Mouse (Mus musculus): ENCODE results near the gene Ly6g5c. TPM values are rescaled to one million over a fixed set of nuclear protein-coding genes. Genes with fewer than 3 reads are reported as not detected.

The Ly6g5c gene
- polyA plus RNA-seq, 1 experiment from 2014 or later: not detected

DNA sequence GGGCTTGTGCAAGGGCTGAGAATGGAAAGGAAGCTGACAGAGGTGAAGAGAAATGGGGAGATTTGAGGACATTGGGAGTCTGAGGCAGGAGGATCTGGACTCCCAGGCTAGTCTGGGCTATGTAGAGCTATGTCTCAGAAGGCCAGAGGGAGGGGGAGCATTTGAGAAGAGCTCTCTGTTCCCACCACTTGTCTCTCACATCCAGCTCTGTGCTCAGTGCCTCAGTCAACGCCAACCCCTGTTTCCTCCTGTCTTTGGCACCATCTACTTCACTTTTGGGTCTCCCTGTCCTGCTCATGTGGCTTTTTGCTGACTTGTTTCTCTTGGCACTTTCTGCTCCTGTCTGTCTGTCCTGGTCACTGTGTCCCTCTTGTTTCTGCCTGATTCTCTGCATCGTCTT, 30.8 kb upstream of the Ly6g5c start:
- 44% methylated on average over 2 of the region's 2 CpGs for WGBS
- Histone ChIP-seq H3K4me3 (replicated peaks; ENCODE audit: low read depth, low read length) (no peak overlapping the region), H3K27ac (replicated peaks; ENCODE audit: low read depth, low read length) (no peak overlapping the region), H3K9ac (replicated peaks; ENCODE audit: low read length) (no peak overlapping the region), H3K4me2 (ENCODE audit: low read length) (peak overlapping the region; percentile 47), H3K9me3 (ENCODE audit: control insufficient read depth, low read length) (no peaks in the 10 kb centered on the region), H3K4me1 (ENCODE audit: control insufficient read depth, insufficient read depth, low read length) (no peaks in the 10 kb centered on the region), H3K27me3 (ENCODE audit: control insufficient read depth, insufficient read depth, low read length) (no peaks in the 10 kb centered on the region), H3K36me3 (ENCODE audit: control insufficient read depth, insufficient read depth, low read length) (no peaks in the 10 kb centered on the region)
- ATAC-seq (ENCODE audit: low FRiP score, low TSS enrichment) (no peak), DNase-seq (peak; percentile 15)

DNA sequence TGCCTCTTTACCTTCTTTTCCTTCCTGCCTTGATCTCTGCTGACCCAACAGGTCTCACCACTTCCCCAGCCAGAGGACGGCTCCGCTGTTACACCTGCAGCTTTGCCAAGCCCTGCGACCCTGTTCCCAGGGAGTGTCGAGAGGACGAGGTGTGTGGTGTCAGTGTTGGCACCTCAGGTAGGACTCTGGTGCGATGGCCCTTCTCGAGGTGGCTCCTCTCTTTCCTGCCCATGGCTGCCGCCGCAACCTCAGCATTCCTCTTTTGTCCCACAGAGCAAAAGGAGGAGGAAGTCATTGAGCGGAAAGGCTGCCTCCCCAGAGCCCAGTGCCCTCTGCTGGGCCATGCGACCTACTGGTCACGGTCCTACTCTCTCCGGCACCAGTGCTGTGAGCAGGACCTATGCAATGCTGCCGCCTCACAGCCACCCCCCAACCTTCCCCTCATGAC, 30.3 kb upstream of the Ly6g5c start, which contains the start of gene Ly6g6d:
Gene Ly6g6d (minus strand): TSS at position 280 of the 448 bp plus-strand sequence.
- DNase-seq (peak; percentile 46), ATAC-seq (ENCODE audit: low FRiP score, low TSS enrichment) (no peak)
- H3K9ac ChIP-seq (replicated peaks; ENCODE audit: low read length): no peak within 1 kb of the TSS; the same call in 1 of the 2 replicates
- H3K4me3 ChIP-seq (replicated peaks; ENCODE audit: low read depth, low read length): no peak within 1 kb of the TSS
- H3K4me1 ChIP-seq (ENCODE audit: control insufficient read depth, insufficient read depth, low read length): no peaks in the 10 kb centered on the region
- H3K36me3 ChIP-seq (ENCODE audit: control insufficient read depth, insufficient read depth, low read length): no peaks in the 10 kb centered on the region
- 8% methylated on average over 14 of the region's 14 CpGs for WGBS
- H3K27me3 ChIP-seq (ENCODE audit: control insufficient read depth, insufficient read depth, low read length): no peaks in the 10 kb centered on the region
- no peak within 1 kb of the TSS for H3K27ac ChIP-seq (replicated peaks; ENCODE audit: low read depth, low read length)
- H3K9me3 ChIP-seq (ENCODE audit: control insufficient read depth, low read length): no peaks in the 10 kb centered on the region
- peak within 1 kb of the TSS; percentile 47 for H3K4me2 ChIP-seq (ENCODE audit: low read length)

DNA sequence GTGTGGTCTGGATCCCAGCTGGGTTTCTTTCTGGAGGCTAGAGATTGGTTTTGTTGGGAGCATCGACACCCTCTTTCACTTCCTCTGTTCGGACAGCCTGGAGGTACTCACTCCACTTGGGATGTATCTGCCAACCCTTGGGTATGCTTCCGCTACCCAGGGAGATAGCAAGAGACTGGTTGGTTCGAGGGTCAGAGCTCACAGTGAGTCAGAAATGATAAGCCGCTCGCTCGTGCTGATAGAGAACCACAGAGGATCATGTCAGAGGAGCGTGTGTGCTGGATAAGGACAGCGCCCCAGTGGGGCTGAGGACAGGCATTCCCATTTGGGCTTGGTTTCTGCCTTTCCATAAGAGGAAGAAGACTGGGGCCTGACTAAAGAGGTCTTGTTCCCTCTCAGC, 28.3 kb upstream of the Ly6g5c start:
- no peaks in the 10 kb centered on the region for H3K36me3 ChIP-seq (ENCODE audit: control insufficient read depth, insufficient read depth, low read length)
- H3K9me3 ChIP-seq (ENCODE audit: control insufficient read depth, low read length): no peaks in the 10 kb centered on the region
- H3K4me2 ChIP-seq (ENCODE audit: low read length): no peak overlapping the region
- H3K4me1 ChIP-seq (ENCODE audit: control insufficient read depth, insufficient read depth, low read length): no peaks in the 10 kb centered on the region
- DNase-seq (no peak), ATAC-seq (ENCODE audit: low FRiP score, low TSS enrichment) (no peak)
- no peak overlapping the region for H3K9ac ChIP-seq (replicated peaks; ENCODE audit: low read length)
- no peak overlapping the region for H3K27ac ChIP-seq (replicated peaks; ENCODE audit: low read depth, low read length)
- no peaks in the 10 kb centered on the region for H3K27me3 ChIP-seq (ENCODE audit: control insufficient read depth, insufficient read depth, low read length)
- WGBS: 68% methylated on average over 9 of the region's 9 CpGs
- no peak overlapping the region for H3K4me3 ChIP-seq (replicated peaks; ENCODE audit: low read depth, low read length)

DNA sequence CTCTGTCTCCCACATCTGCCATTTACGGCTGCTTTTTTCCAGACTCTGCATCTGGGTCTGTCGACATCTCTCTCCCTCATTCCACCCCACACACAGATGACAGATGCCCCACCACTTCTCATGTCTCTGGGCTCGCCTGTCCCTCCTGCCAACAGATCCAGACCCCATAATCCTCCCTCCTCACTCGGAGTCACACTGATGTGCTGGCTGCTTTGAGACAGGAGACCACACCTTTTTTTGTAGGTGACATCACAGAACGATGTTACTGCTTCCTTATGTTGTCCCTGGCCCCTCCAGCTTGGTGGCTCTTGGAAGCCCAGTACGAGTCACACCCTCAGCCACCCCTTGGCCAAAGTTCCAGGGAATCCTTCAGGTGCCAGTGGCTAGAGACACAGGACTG, 27.8 kb upstream of the Ly6g5c start:
- Histone ChIP-seq H3K36me3 (ENCODE audit: control insufficient read depth, insufficient read depth, low read length) (no peaks in the 10 kb centered on the region), H3K4me3 (replicated peaks; ENCODE audit: low read depth, low read length) (no peak overlapping the region), H3K4me1 (ENCODE audit: control insufficient read depth, insufficient read depth, low read length) (no peaks in the 10 kb centered on the region), H3K27ac (replicated peaks; ENCODE audit: low read depth, low read length) (no peak overlapping the region), H3K9me3 (ENCODE audit: control insufficient read depth, low read length) (no peaks in the 10 kb centered on the region), H3K9ac (replicated peaks; ENCODE audit: low read length) (no peak overlapping the region), H3K27me3 (ENCODE audit: control insufficient read depth, insufficient read depth, low read length) (no peaks in the 10 kb centered on the region), H3K4me2 (ENCODE audit: low read length) (no peak overlapping the region)
- ATAC-seq (ENCODE audit: low FRiP score, low TSS enrichment) (no peak), DNase-seq (no peak)
- 57% methylated on average over 6 of the region's 6 CpGs for WGBS

DNA sequence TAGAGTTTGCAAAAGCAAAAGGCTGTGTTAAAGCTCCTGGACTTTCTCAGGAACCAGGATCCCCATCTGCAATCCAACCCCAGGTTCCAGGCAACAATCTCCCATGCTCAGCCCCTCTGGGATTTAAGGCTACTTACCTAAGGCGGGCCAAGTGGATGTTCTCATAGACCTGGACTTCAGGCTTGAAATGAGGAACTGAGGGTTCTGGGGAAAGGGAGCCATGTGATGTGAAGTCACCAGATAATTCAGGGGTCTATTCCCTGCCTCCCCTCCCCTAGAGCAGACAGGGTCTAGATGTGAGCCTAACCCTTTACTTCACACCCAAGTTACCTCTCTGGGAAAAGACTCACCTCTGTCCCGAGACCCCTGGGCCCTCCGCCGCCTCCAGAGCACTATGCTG, 27.4 kb upstream of the Ly6g5c start:
- no peaks in the 10 kb centered on the region for H3K36me3 ChIP-seq (ENCODE audit: control insufficient read depth, insufficient read depth, low read length)
- no peak for DNase-seq
- H3K9me3 ChIP-seq (ENCODE audit: control insufficient read depth, low read length): no peaks in the 10 kb centered on the region
- H3K4me3 ChIP-seq (replicated peaks; ENCODE audit: low read depth, low read length): no peak overlapping the region
- H3K4me1 ChIP-seq (ENCODE audit: control insufficient read depth, insufficient read depth, low read length): no peaks in the 10 kb centered on the region
- WGBS: 81% methylated on average over 4 of the region's 4 CpGs
- no peak for ATAC-seq (ENCODE audit: low FRiP score, low TSS enrichment)
- H3K4me2 ChIP-seq (ENCODE audit: low read length): no peak overlapping the region
- no peaks in the 10 kb centered on the region for H3K27me3 ChIP-seq (ENCODE audit: control insufficient read depth, insufficient read depth, low read length)
- no peak overlapping the region for H3K27ac ChIP-seq (replicated peaks; ENCODE audit: low read depth, low read length)
- no peak overlapping the region for H3K9ac ChIP-seq (replicated peaks; ENCODE audit: low read length)

DNA sequence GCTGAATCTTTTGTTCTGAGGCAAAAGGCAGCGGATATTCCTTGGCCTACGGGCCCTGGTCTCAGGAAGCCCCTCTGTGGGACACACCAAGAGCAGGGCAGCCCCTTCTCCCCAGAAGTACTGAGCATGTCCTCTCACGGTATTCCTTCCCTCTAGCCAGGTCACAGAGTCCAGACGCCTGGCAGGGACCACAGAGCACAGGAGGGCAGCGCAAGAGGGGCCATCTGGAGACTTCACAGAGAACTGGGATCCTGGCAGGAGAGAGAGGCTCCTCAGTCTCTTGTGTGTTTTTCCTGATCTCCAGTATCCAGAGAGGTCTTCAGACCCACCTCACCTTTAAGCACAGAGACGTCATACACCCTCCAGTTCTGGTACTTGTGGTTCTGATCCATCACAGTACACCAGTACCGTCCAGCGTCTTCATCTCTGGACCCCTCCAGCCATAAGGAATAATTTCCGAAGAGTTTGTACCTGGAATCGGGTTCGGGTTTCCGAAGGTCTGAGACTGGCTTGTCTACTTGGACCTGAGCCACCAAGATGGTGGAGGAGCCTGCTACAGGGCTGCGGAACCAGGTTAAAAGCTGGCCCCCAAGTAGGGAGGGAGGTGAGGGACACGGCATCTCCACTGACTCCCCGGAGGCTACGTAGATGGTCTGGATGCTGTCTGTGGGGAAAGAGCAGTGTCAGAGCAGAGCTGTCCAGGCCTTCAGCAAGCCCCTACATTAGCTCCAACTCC, 25.1 kb upstream of the Ly6g5c start:
- ATAC-seq (ENCODE audit: low FRiP score, low TSS enrichment) (no peak), DNase-seq (no peak)
- Histone ChIP-seq H3K36me3 (ENCODE audit: control insufficient read depth, insufficient read depth, low read length) (no peaks in the 10 kb centered on the region), H3K9me3 (ENCODE audit: control insufficient read depth, low read length) (no peaks in the 10 kb centered on the region), H3K27ac (replicated peaks; ENCODE audit: low read depth, low read length) (no peak overlapping the region), H3K4me3 (replicated peaks; ENCODE audit: low read depth, low read length) (no peak overlapping the region), H3K4me2 (ENCODE audit: low read length) (no peak overlapping the region), H3K27me3 (ENCODE audit: control insufficient read depth, insufficient read depth, low read length) (no peaks in the 10 kb centered on the region), H3K4me1 (ENCODE audit: control insufficient read depth, insufficient read depth, low read length) (no peaks in the 10 kb centered on the region), H3K9ac (replicated peaks; ENCODE audit: low read length) (no peak overlapping the region)
- 89% methylated on average over 16 of the region's 16 CpGs for WGBS

DNA sequence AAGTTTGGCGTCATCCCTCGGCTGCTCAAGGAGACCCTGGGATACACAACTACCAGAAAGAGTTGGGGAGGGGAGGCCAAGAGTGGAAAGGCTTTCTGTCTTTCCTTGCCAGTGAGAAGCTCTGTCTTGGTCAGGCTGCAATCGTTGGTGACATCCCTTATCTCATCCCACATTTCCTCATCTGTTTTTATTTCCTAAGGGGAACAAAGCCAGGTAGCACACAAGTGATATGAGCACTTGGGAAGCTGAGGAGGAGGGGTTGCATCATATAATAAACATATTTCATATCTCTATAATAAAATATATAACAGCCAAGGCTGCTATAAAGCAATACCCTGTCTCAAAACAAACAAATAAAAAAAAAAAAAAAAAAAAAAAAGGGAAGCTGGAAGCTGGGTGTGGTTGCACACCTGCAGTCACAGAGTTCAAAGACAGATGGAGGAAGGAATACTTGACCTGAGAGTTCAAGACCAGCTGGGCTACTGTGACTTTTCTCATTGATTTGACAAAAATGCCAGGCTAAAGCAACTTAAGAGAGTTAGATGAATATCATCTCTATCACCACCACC, 24.1 kb upstream of the Ly6g5c start:
- H3K27me3 ChIP-seq (ENCODE audit: control insufficient read depth, insufficient read depth, low read length): no peaks in the 10 kb centered on the region
- no peaks in the 10 kb centered on the region for H3K4me1 ChIP-seq (ENCODE audit: control insufficient read depth, insufficient read depth, low read length)
- no peak overlapping the region for H3K27ac ChIP-seq (replicated peaks; ENCODE audit: low read depth, low read length)
- 82% methylated on average over 3 of the region's 3 CpGs for WGBS
- ATAC-seq (ENCODE audit: low FRiP score, low TSS enrichment) (no peak), DNase-seq (no peak)
- no peak overlapping the region for H3K4me3 ChIP-seq (replicated peaks; ENCODE audit: low read depth, low read length)
- no peaks in the 10 kb centered on the region for H3K9me3 ChIP-seq (ENCODE audit: control insufficient read depth, low read length)
- H3K9ac ChIP-seq (replicated peaks; ENCODE audit: low read length): no peak overlapping the region
- H3K36me3 ChIP-seq (ENCODE audit: control insufficient read depth, insufficient read depth, low read length): no peaks in the 10 kb centered on the region
- no peak overlapping the region for H3K4me2 ChIP-seq (ENCODE audit: low read length)

DNA sequence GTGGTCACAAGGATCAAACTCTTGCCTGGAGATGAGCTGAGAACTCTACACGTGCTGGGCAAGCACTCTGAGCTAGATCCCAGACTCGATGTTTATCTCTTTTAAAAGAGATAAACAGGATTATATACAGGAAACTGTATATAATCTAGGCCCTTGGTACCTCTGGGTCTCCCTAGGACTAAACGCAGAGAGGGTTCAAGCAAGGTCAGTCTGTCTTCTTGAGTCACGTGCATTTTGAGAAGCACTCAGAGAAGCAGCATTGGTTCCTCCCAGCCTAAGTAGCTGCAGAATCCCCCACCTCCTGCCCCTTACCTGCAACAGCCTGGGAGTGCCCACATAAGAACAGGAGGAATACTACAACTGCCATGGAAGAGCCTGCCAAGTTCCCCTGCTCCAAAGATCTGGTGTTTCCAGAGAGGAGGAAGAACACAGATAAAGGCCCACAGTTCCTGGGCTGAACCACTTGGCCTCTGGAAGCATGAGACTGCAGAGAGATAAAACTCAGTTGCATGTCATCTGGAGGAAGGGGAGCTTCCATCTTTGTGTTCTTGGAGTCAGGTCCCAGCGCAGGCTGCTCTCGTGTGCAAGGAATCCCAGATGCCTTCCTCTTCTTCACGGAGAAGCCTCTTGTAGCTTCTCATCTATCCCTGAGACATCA, 22.7 kb upstream of the Ly6g5c start, which contains the start of gene Ly6g6f:
Gene Ly6g6f (minus strand): TSS at position 403 of the 658 bp plus-strand sequence.
- WGBS: 85% methylated on average over 7 of the region's 7 CpGs
- peaks cover 6% of the 10 kb centered on the region for H3K4me1 ChIP-seq (ENCODE audit: control insufficient read depth, insufficient read depth, low read length)
- no peak within 1 kb of the TSS for H3K27ac ChIP-seq (replicated peaks; ENCODE audit: low read depth, low read length)
- no peaks in the 10 kb centered on the region for H3K9me3 ChIP-seq (ENCODE audit: control insufficient read depth, low read length)
- no peak within 1 kb of the TSS for H3K4me2 ChIP-seq (ENCODE audit: low read length)
- no peak within 1 kb of the TSS for H3K4me3 ChIP-seq (replicated peaks; ENCODE audit: low read depth, low read length)
- no peaks in the 10 kb centered on the region for H3K36me3 ChIP-seq (ENCODE audit: control insufficient read depth, insufficient read depth, low read length)
- DNase-seq (no peak), ATAC-seq (ENCODE audit: low FRiP score, low TSS enrichment) (no peak)
- H3K27me3 ChIP-seq (ENCODE audit: control insufficient read depth, insufficient read depth, low read length): no peaks in the 10 kb centered on the region
- H3K9ac ChIP-seq (replicated peaks; ENCODE audit: low read length): no peak within 1 kb of the TSS
